Mouse (Mus musculus): ENCODE data around the gene Rnf4. TPM values are rescaled to one million over a fixed set of nuclear protein-coding genes. Genes with fewer than 3 reads are reported as not detected.

Rnf4 gene
- polyA plus RNA-seq, 1 experiment from 2014 or later, result 151 TPM

GRCm38 (mm10) chr5:34326875-34327576 is 9.1 kb upstream of the Rnf4 start:
- 0 out of 2 replicates have a peak, but pooled peaks cover 6% of the 10 kb centered on the region for H3K4me1 ChIP-seq (ENCODE audit: control insufficient read depth, insufficient read depth, low read length)
- H3K27me3 ChIP-seq (ENCODE audit: control insufficient read depth, insufficient read depth, low read length), result no peaks in the 10 kb centered on the region
- 6% methylated on average over 31 of the region's 31 CpGs for WGBS
- ATAC-seq (ENCODE audit: insufficient read depth, low FRiP score), result peak; percentile 66; the same call in 1 of the 2 replicates
- H3K36me3 ChIP-seq (ENCODE audit: control insufficient read depth, insufficient read depth, low read length), result no peaks in the 10 kb centered on the region
- H3K4me3 ChIP-seq (replicated peaks; ENCODE audit: low read length), result peak overlapping the region; percentile 43
- peak overlapping the region; percentile 69 for H3K9ac ChIP-seq (ENCODE audit: low read length)
- no peaks in the 10 kb centered on the region for H3K9me3 ChIP-seq (replicated peaks; ENCODE audit: control insufficient read depth, low read length)
- peak overlapping the region; percentile 63 for H3K4me2 ChIP-seq (ENCODE audit: low read depth, low read length)
- H3K27ac ChIP-seq (ENCODE audit: low read length), result no peak overlapping the region

GRCm38 (mm10) chr5:34330136-34330535 is 6.0 kb upstream of the Rnf4 start:
- Histone ChIP-seq H3K9ac (ENCODE audit: low read length) (no peak overlapping the region), H3K27ac (ENCODE audit: low read length) (no peak overlapping the region), H3K36me3 (ENCODE audit: control insufficient read depth, insufficient read depth, low read length) (no peaks in the 10 kb centered on the region), H3K4me3 (replicated peaks; ENCODE audit: low read length) (no peak overlapping the region), H3K4me2 (ENCODE audit: low read depth, low read length) (no peak overlapping the region), H3K9me3 (replicated peaks; ENCODE audit: control insufficient read depth, low read length) (no peaks in the 10 kb centered on the region), H3K4me1 (ENCODE audit: control insufficient read depth, insufficient read depth, low read length) (0 out of 2 replicates have a peak, but pooled peaks cover 6% of the 10 kb centered on the region), H3K27me3 (ENCODE audit: control insufficient read depth, insufficient read depth, low read length) (no peaks in the 10 kb centered on the region)
- ATAC-seq (ENCODE audit: insufficient read depth, low FRiP score), result no peak
- 82% methylated on average over 2 of the region's 2 CpGs for WGBS

GRCm38 (mm10) chr5:34334081-34334480 is 2.0 kb upstream of the Rnf4 start:
- Histone ChIP-seq H3K36me3 (ENCODE audit: control insufficient read depth, insufficient read depth, low read length) (no peaks in the 10 kb centered on the region), H3K9me3 (replicated peaks; ENCODE audit: control insufficient read depth, low read length) (no peaks in the 10 kb centered on the region)

GRCm38 (mm10) chr5:34335539-34336096 is 471 bp upstream of the Rnf4 start:
- H3K27me3 ChIP-seq (ENCODE audit: control insufficient read depth, insufficient read depth, low read length), result no peaks in the 10 kb centered on the region
- H3K4me3 ChIP-seq (replicated peaks; ENCODE audit: low read length), result peak overlapping the region; percentile 97
- H3K27ac ChIP-seq (ENCODE audit: low read length), result peak overlapping the region; percentile 85
- no peaks in the 10 kb centered on the region for H3K36me3 ChIP-seq (ENCODE audit: control insufficient read depth, insufficient read depth, low read length)
- WGBS, result 1% methylated on average over 21 of the region's 21 CpGs
- H3K9me3 ChIP-seq (replicated peaks; ENCODE audit: control insufficient read depth, low read length), result no peaks in the 10 kb centered on the region
- H3K9ac ChIP-seq (ENCODE audit: low read length), result peak overlapping the region; percentile 91
- peak; percentile 49 for ATAC-seq (ENCODE audit: insufficient read depth, low FRiP score)
- H3K4me1 ChIP-seq (ENCODE audit: control insufficient read depth, insufficient read depth, low read length), result peaks cover 14% of the 10 kb centered on the region
- peak overlapping the region; percentile 88 for H3K4me2 ChIP-seq (ENCODE audit: low read depth, low read length)

More at GRCm38 (mm10) chr5:34334081-34334480, 2.0 kb upstream of the Rnf4 start:
- WGBS, result 94% methylated on average over 1 of the region's 1 CpGs
- no peak overlapping the region for H3K27ac ChIP-seq (ENCODE audit: low read length)
- H3K9ac ChIP-seq (ENCODE audit: low read length), result no peak overlapping the region
- no peaks in the 10 kb centered on the region for H3K27me3 ChIP-seq (ENCODE audit: control insufficient read depth, insufficient read depth, low read length)
- no peak overlapping the region for H3K4me2 ChIP-seq (ENCODE audit: low read depth, low read length)
- no peak overlapping the region for H3K4me3 ChIP-seq (replicated peaks; ENCODE audit: low read length)
- H3K4me1 ChIP-seq (ENCODE audit: control insufficient read depth, insufficient read depth, low read length), result peaks cover 14% of the 10 kb centered on the region
- no peak for ATAC-seq (ENCODE audit: insufficient read depth, low FRiP score)

- peaks cover 14% of the 10 kb centered on the region for H3K4me1 ChIP-seq (ENCODE audit: control insufficient read depth, insufficient read depth, low read length)
- peak overlapping the region; percentile 98 for H3K9ac ChIP-seq (ENCODE audit: low read length)
- H3K4me3 ChIP-seq (replicated peaks; ENCODE audit: low read length), result peak overlapping the region; percentile 97
- H3K27ac ChIP-seq (ENCODE audit: low read length), result peak overlapping the region; percentile 98
- H3K36me3 ChIP-seq (ENCODE audit: control insufficient read depth, insufficient read depth, low read length), result no peaks in the 10 kb centered on the region
- peak; percentile 59; the same call in 1 of the 2 replicates for ATAC-seq (ENCODE audit: insufficient read depth, low FRiP score)
- H3K4me2 ChIP-seq (ENCODE audit: low read depth, low read length), result peak overlapping the region; percentile 89
- under 1% methylated on average over 42 of the region's 42 CpGs for WGBS
- no peaks in the 10 kb centered on the region for H3K9me3 ChIP-seq (replicated peaks; ENCODE audit: control insufficient read depth, low read length)
- no peaks in the 10 kb centered on the region for H3K27me3 ChIP-seq (ENCODE audit: control insufficient read depth, insufficient read depth, low read length)
Measured at GRCm38 (mm10) chr5:34336775-34337450, 824 bp downstream of the Rnf4 start.

GRCm38 (mm10) chr5:34340246-34340645 is 4.2 kb downstream of the Rnf4 start:
- Histone ChIP-seq H3K27ac (ENCODE audit: low read length) (no peak overlapping the region), H3K9ac (ENCODE audit: low read length) (no peak overlapping the region), H3K4me3 (replicated peaks; ENCODE audit: low read length) (no peak overlapping the region), H3K9me3 (replicated peaks; ENCODE audit: control insufficient read depth, low read length) (no peaks in the 10 kb centered on the region), H3K27me3 (ENCODE audit: control insufficient read depth, insufficient read depth, low read length) (no peaks in the 10 kb centered on the region), H3K36me3 (ENCODE audit: control insufficient read depth, insufficient read depth, low read length) (0 out of 2 replicates have a peak, but pooled peaks cover 2% of the 10 kb centered on the region), H3K4me2 (ENCODE audit: low read depth, low read length) (no peak overlapping the region), H3K4me1 (ENCODE audit: control insufficient read depth, insufficient read depth, low read length) (peaks cover 14% of the 10 kb centered on the region)
- ATAC-seq (ENCODE audit: insufficient read depth, low FRiP score), result no peak
- WGBS, result 95% methylated on average over 6 of the region's 6 CpGs

GRCm38 (mm10) chr5:34352084-34352631 is 16.1 kb downstream of the Rnf4 start:
- H3K36me3 ChIP-seq (ENCODE audit: control insufficient read depth, insufficient read depth, low read length), result peaks cover 38% of the 10 kb centered on the region
- H3K4me3 ChIP-seq (replicated peaks; ENCODE audit: low read length), result no peak overlapping the region
- no peak overlapping the region for H3K4me2 ChIP-seq (ENCODE audit: low read depth, low read length)
- H3K9ac ChIP-seq (ENCODE audit: low read length), result no peak overlapping the region
- no peak for ATAC-seq (ENCODE audit: insufficient read depth, low FRiP score)
- 96% methylated on average over 3 of the region's 3 CpGs for WGBS
- no peak overlapping the region for H3K27ac ChIP-seq (ENCODE audit: low read length)
- H3K27me3 ChIP-seq (ENCODE audit: control insufficient read depth, insufficient read depth, low read length), result no peaks in the 10 kb centered on the region
- H3K9me3 ChIP-seq (replicated peaks; ENCODE audit: control insufficient read depth, low read length), result no peaks in the 10 kb centered on the region
- H3K4me1 ChIP-seq (ENCODE audit: control insufficient read depth, insufficient read depth, low read length), result no peaks in the 10 kb centered on the region

- peaks cover 9% of the 10 kb centered on the region; the same call in 1 of the 2 replicates for H3K36me3 ChIP-seq (ENCODE audit: control insufficient read depth, insufficient read depth, low read length)
Measured at GRCm38 (mm10) chr5:34360261-34360660, 24.2 kb downstream of the Rnf4 start.

GRCm38 (mm10) chr5:34363115-34363514 is 27.0 kb downstream of the Rnf4 start:
- Histone ChIP-seq H3K27me3 (ENCODE audit: control insufficient read depth, insufficient read depth, low read length) (no peaks in the 10 kb centered on the region), H3K27ac (ENCODE audit: low read length) (no peak overlapping the region), H3K36me3 (ENCODE audit: control insufficient read depth, insufficient read depth, low read length) (no peaks in the 10 kb centered on the region), H3K4me1 (ENCODE audit: control insufficient read depth, insufficient read depth, low read length) (no peaks in the 10 kb centered on the region), H3K4me2 (ENCODE audit: low read depth, low read length) (no peak overlapping the region), H3K9me3 (replicated peaks; ENCODE audit: control insufficient read depth, low read length) (no peaks in the 10 kb centered on the region), H3K9ac (ENCODE audit: low read length) (no peak overlapping the region), H3K4me3 (replicated peaks; ENCODE audit: low read length) (no peak overlapping the region)
- no peak for ATAC-seq (ENCODE audit: insufficient read depth, low FRiP score)

More at GRCm38 (mm10) chr5:34360261-34360660, 24.2 kb downstream of the Rnf4 start:
- H3K4me2 ChIP-seq (ENCODE audit: low read depth, low read length), result no peak overlapping the region
- H3K27me3 ChIP-seq (ENCODE audit: control insufficient read depth, insufficient read depth, low read length), result no peaks in the 10 kb centered on the region
- 82% methylated on average over 3 of the region's 3 CpGs for WGBS
- ATAC-seq (ENCODE audit: insufficient read depth, low FRiP score), result no peak
- no peak overlapping the region for H3K4me3 ChIP-seq (replicated peaks; ENCODE audit: low read length)
- no peak overlapping the region for H3K27ac ChIP-seq (ENCODE audit: low read length)
- H3K9ac ChIP-seq (ENCODE audit: low read length), result no peak overlapping the region
- no peaks in the 10 kb centered on the region for H3K4me1 ChIP-seq (ENCODE audit: control insufficient read depth, insufficient read depth, low read length)
- no peaks in the 10 kb centered on the region for H3K9me3 ChIP-seq (replicated peaks; ENCODE audit: control insufficient read depth, low read length)

Data from stomach, embryonic 16.5 days (tissue).